Mouse (Mus musculus): ENCODE results near the gene Dnajc3.

- TF ChIP-seq MXI1 (IDR thresholded peaks at IDR 0.05; ENCODE audit: low read depth, low read length) (no peak), NELFE (IDR thresholded peaks at IDR 0.05; ENCODE audit: low read depth, low read length) (no peak), CHD1 (IDR thresholded peaks at IDR 0.05; ENCODE audit: low read depth, low read length) (no peak), POLR2A (IDR thresholded peaks at IDR 0.05; ENCODE audit: low read depth, low read length) (no peak), ZKSCAN1 (IDR thresholded peaks at IDR 0.05; ENCODE audit: borderline replicate concordance, low read depth, low read length) (no peak), GABPA (IDR thresholded peaks at IDR 0.05; ENCODE audit: insufficient replicate concordance, low read depth, low read length) (no peak), BHLHE40 (IDR thresholded peaks at IDR 0.05; ENCODE audit: low read depth, low read length) (no peak), KAT2A (IDR thresholded peaks at IDR 0.05; ENCODE audit: insufficient replicate concordance, low read length) (no peak), USF1 (IDR thresholded peaks at IDR 0.05; ENCODE audit: low read depth, low read length) (no peak), CTCF (conservative IDR thresholded peaks at IDR 0.05 in 1 of 2, IDR thresholded peaks at IDR 0.05 in 1 of 2; ENCODE audit: low read depth in 2 of 2, low read length in 2 of 2) (no peak), RAD21 (IDR thresholded peaks at IDR 0.05; ENCODE audit: low read depth, low read length) (no peak), USF2 (conservative IDR thresholded peaks at IDR 0.05; ENCODE audit: low read depth, low read length) (no peak), POLR2AphosphoS2 (IDR thresholded peaks at IDR 0.05; ENCODE audit: low read depth, low read length) (no peak), ETS1 (conservative IDR thresholded peaks at IDR 0.05; ENCODE audit: low read depth, low read length) (no peak)
Measured at GRCm38 (mm10) chr14:118958010-118958409, 20.2 kb downstream of the Dnajc3 start.
